18 mouse cellular contexts compared by ENCODE assay signal in genomic region chr4:138356141-138356540, GRCm38 (mm10).
A peak's percentile ranks its signal among the peaks of the same experiment; 100 is the strongest.
DNase-seq lines count a peak whose midpoint lies in the region.
"Had no signal": no experiment of that assay in that cellular context is flagged by ENCODE, and none has a peak within 500 bp of the region (broad histone marks: within the 10 kb centered on the region; RNA-seq: fewer than 3 reads in every experiment).

No protein-coding gene starts in this region.

- DNase-seq in lung, postnatal 25 days (ENCODE audit: low spot score), result peak; percentile 12
- DNase-seq in lung, postnatal 10 days, result no peak
- DNase-seq in 416B (ENCODE audit: low read depth), result peak; percentile 40
- peak; percentile 60 for DNase-seq in NIH3T3 (ENCODE audit: low read depth)
- DNase-seq in urinary bladder, postnatal 25 days (ENCODE audit: low spot score), result peak; percentile 59
- no peak for DNase-seq in right cerebral cortex, adult 18-20 months
- DNase-seq in frontal cortex, postnatal 14 days (ENCODE audit: low spot score in 2 of 2), result no peak
- DNase-seq: B cell, adult 2 months; cerebellum, adult 11 months; cerebellum, adult 9-10 months; embryo, embryonic 11 days; heart, adult 2 months; heart, postnatal 4 days; liver, postnatal 0 days; lung, postnatal 4 days; midbrain, embryonic 14.5 days; thymus, adult 2 months; thymus, postnatal 36 days had no signal

Comparison
In these comparisons a context has a peak if more than half of its experiments do, and no peak if none do; other contexts are left out.
1. DNase-seq: peak in lung, postnatal 25 days (single experiment), 416B (single experiment), NIH3T3 (single experiment) and urinary bladder, postnatal 25 days (single experiment); none in lung, postnatal 10 days (single experiment), right cerebral cortex, adult 18-20 months (single experiment) and frontal cortex, postnatal 14 days (0 of 2).